Mouse (Mus musculus) Patski (cell line): ENCODE data around the gene Rbms3. TPM values are rescaled to one million over a fixed set of nuclear protein-coding genes. Genes with fewer than 3 reads are reported as not detected.

Experiments
- ATAC-seq: fragments of 100-300 bp; one replicate; pipeline ENCODE4 v1.8.0; 2021
- CTCF ChIA-PET: fragments of 350-600 bp; sonication (Branson Sonifier 250); formaldehyde crosslinking; loops from one replicate; lab custom pipeline; 2022; ENCODE audit warnings: inconsistent platforms; lab: Charles Lee
- POLR2A ChIA-PET: fragments of 350-600 bp; sonication (Branson Sonifier 250); formaldehyde crosslinking; loops from one replicate; lab custom pipeline; 2022; ENCODE audit warnings: antibody characterized with exemption, inconsistent platforms; lab: Charles Lee
- DNase-seq: peaks from one replicate; pipeline ENCODE4 v3.0.0-alpha.2; 2011; ENCODE audit warnings: low read depth, low spot score
- H3K27me3 ChIP-seq: fragments of 371-371 bp; one replicate; pipeline ENCODE4 v1.5.1; 2021
- CTCF ChIP-seq: fragments of 100-300 bp; IDR thresholded peaks from one replicate; pipeline ENCODE4 v1.5.1; 2021
- in situ Hi-C: fragments of 300-500 bp; cut with MboI; formaldehyde crosslinking; loops from 3 replicates; pipeline ENCODE4 v1.11.1; 2018; ENCODE audit warnings: low pct_unique_long_range_greater_than_20kb, mixed read lengths
- polyA plus RNA-seq: library from polyadenylated mRNA; unstranded; gene quantifications from one replicate; pipeline ENCODE4 v1.2.3, GENCODE M21; 2021

Gene Rbms3
- polyA plus RNA-seq, 1 experiment from 2014 or later = 8.1 TPM

DNA sequence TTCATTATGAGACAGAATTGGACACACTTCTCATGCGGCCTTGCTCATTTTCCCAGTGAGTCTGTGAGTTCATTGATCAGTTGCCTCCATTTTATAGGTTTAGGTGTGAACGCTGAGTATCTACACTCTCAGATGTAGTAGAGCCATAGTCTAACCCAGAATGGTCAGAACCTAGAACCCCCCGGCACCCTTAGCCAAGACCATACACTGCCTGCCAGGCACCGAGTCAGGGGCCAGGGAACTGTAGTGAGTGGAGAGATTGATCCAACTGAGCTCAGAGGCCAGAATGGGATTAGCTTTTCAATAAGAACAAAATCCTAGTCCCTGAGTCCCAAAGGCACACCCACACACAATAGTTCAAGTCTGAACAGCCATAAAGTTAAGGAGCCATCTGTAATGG is 475.1 kb downstream of the Rbms3 start:
- CTCF ChIA-PET = no interaction called here
- no peaks in the 10 kb centered on the region for H3K27me3 ChIP-seq
- no peak for ATAC-seq
- in situ Hi-C loops = loop anchor here (25.0 kb wide), 1 partner anchor 1358 kb away; the partner anchor contains the start of gene Golga4
- no peak for DNase-seq
- POLR2A ChIA-PET = interaction anchor here (0.6 kb wide), 1 partner anchor 222 kb away, joined by 3 read pairs; no protein-coding TSS in a partner anchor
- TF ChIP-seq CTCF = no peak

DNA sequence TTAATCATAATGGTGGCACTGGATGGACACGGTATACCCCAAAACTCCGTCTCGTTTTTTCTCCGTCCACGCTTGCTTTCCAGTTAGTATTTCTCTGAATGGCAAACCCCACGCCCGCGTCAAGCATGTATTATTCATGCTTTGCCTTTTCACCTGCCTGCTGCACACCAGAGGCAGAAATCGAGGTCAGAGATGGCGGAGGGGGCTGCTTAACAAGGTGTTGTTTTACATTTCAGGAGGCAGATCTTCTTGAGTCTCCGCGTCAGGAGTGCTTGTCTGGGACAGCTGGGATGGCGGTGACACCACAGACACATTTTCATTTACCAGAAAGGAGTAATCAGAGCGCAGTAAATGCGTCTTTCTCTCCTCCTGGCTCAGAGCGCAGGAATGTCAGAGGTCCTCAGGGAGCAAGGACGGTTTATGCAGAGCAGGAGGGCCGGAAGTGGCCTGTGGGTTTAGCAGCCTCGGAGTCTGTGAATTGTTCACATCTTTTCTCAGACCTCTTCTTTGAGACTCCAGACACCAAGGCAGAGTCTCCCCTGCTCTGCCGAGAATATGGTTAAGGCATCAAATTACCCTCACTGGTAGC is 475.9 kb downstream of the Rbms3 start:
- ChIA-PET CTCF (no interaction called here), POLR2A (no interaction called here)
- in situ Hi-C loops = loop anchor here (25.0 kb wide), 1 partner anchor 1359 kb away; the partner anchor contains the start of gene Golga4
- DNase-seq (peak; percentile 15), ATAC-seq (peak; percentile 75)
- no peak for TF ChIP-seq CTCF
- H3K27me3 ChIP-seq = no peaks in the 10 kb centered on the region

DNA sequence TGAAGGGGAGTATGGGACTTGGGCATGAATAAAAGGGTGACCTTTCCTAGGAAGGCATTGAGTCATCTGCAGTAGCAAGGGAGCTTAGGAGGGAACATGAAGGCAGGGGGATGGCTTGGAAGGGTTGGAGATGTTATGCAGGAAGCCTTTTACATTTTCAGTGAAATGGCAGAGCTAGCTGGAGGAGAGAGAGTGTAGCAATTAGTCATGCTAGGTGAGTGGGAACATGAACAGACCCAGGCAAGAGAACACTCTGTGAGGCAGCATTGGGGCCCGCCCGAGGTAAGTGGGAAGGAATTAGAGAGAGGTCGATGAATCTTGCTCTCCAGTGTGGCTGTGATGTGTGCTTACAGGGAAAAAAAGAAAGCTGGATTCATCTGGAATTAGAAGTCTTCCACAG is 477.8 kb downstream of the Rbms3 start:
- in situ Hi-C loops = loop anchor here (25.0 kb wide), 1 partner anchor 1360 kb away; the partner anchor contains the start of gene Golga4
- no peaks in the 10 kb centered on the region for H3K27me3 ChIP-seq
- ChIA-PET CTCF (interaction anchor here (1.6 kb wide), 1 partner anchor 15 kb away, joined by 3 read pairs; no protein-coding TSS in a partner anchor), POLR2A (no interaction called here)
- DNase-seq = no peak
- no peak for ATAC-seq
- TF ChIP-seq CTCF = no peak

DNA sequence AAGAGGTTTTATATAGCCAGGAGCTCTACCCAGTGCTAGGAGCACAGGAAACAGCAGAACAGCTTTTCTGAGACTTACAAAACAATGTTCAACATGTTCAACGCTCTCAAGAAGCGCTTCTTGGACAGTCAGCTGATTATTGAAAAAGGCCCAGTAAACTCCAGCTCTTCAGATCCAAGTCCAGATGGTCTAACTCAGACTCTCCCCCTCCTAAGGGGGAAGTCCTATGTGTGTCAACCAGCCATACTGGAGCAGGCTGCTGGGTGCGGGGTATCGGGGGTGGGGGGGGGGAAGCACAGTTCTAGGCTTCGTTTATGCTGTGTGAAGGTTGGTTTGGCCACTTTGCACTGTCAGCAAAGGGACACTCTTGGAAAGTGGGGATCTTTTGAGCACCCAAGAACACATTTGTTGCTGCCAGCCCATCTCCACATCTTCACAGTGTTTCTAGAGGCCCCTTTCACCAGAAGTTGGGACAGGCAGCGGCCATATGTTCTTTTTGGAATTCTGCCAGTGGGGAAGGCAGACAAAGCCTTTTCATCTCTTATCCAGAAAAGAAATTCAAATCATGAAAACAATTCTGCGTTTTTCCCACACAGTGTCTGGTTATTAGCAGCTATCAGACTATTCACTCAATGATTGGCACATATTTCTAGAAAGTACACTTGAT is 485.5 kb downstream of the Rbms3 start:
- no peak for TF ChIP-seq CTCF
- no peaks in the 10 kb centered on the region for H3K27me3 ChIP-seq
- in situ Hi-C loops = no loop called here
- POLR2A ChIA-PET = no interaction called here
- DNase-seq (no peak), ATAC-seq (no peak)
- CTCF ChIA-PET = no interaction called here

- CTCF ChIA-PET = no interaction called here
- in situ Hi-C loops = no loop called here
- TF ChIP-seq CTCF = no peak
- DNase-seq (no peak), ATAC-seq (no peak)
- POLR2A ChIA-PET = no interaction called here
- H3K27me3 ChIP-seq = no peaks in the 10 kb centered on the region
Observed at GRCm38 (mm10) chr9:117139971-117140370, 489.7 kb downstream of the Rbms3 start.

- ATAC-seq (no peak), DNase-seq (no peak)
- POLR2A ChIA-PET = no interaction called here
Observed at GRCm38 (mm10) chr9:117136410-117136809, 493.3 kb downstream of the Rbms3 start.

DNA sequence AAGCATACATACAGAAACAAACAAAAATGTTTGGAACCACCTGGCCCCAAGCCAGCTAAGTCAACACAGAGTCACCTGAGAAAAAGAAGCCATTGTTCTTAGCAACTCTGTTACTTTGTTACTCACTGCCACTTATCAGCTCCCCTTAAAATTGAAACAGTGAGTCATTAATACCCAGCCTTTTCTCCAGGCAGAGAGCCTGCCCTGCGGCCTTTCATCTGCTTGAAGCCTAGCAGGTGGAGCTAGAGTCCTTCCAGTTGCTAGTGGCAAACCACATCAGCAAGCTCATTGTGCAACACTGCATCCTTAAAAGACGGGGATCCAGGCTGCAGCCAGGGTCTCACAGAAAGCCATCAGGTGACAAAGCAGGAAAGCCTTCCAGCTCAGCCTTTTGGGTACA is 495.7 kb downstream of the Rbms3 start:
- POLR2A ChIA-PET = interaction anchor here (0.6 kb wide), 1 partner anchor 784 kb away, joined by 4 read pairs; no protein-coding TSS in a partner anchor
- in situ Hi-C loops = no loop called here
- no peak for DNase-seq
- no peak for ATAC-seq
- CTCF ChIA-PET = interaction anchor here (1.5 kb wide), 1 partner anchor 16 kb away, joined by 4 read pairs; no protein-coding TSS in a partner anchor
- no peaks in the 10 kb centered on the region for H3K27me3 ChIP-seq
- no peak for TF ChIP-seq CTCF

More at GRCm38 (mm10) chr9:117136410-117136809, 493.3 kb downstream of the Rbms3 start:
- CTCF ChIA-PET = interaction anchor here (0.7 to 1.8 kb wide), 2 partner anchors 15 kb away, joined by 3 to 5 read pairs; no protein-coding TSS in a partner anchor
- no peaks in the 10 kb centered on the region for H3K27me3 ChIP-seq
- in situ Hi-C loops = no loop called here
- no peak for TF ChIP-seq CTCF

DNA sequence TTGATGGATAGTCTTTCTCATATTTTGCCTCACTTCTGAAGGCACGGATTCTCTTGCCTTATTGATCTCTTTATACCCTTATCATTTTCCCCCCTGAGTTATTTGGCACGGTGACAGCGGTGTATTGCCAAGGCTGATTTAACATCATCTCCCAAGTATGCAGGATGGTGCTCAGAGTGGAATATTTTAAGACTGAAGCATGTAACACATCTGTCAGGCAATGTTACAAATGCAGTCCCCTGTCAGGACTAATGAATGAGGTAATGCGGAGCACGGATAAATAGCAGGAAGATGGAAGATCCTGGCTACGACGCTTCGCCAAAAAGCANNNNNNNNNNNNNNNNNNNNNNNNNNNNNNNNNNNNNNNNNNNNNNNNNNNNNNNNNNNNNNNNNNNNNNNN is 502.9 kb downstream of the Rbms3 start:
- H3K27me3 ChIP-seq = no peaks in the 10 kb centered on the region
- no peak for TF ChIP-seq CTCF
- ChIA-PET CTCF (no interaction called here), POLR2A (no interaction called here)
- DNase-seq (no peak), ATAC-seq (no peak)
- in situ Hi-C loops = no loop called here

GRCm38 (mm10) chr9:117125844-117126243 is 503.9 kb downstream of the Rbms3 start:
- DNase-seq (no peak), ATAC-seq (no peak)
- ChIA-PET POLR2A (no interaction called here), CTCF (interaction anchor here (1.1 to 1.2 kb wide), 2 partner anchors 12 to 15 kb away, joined by 3 read pairs; no protein-coding TSS in a partner anchor)
- in situ Hi-C loops = no loop called here
- no peak for TF ChIP-seq CTCF
- no peaks in the 10 kb centered on the region for H3K27me3 ChIP-seq

DNA sequence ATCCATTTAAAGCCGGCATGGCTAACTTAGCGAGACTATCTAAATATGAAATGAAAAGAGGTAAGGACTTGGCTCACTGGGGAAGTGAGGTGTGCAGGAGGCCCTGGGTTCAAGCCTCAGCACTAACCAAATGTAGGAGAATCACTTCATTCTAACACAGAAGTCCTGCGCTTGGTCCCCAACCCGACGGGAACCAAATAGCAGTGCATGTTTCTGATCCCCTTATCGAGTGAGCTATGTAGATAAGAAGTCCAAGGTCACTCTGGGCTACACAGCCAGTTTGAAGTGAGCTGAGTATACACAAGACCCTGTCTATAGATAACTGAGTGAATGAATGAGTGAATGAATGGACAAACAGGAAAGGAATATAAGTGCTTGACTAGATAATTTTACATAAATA is 508.1 kb downstream of the Rbms3 start:
- ATAC-seq = no peak
- in situ Hi-C loops = no loop called here
- no peaks in the 10 kb centered on the region for H3K27me3 ChIP-seq
- ChIA-PET CTCF (interaction anchor here (1.6 kb wide), 1 partner anchor 15 kb away, joined by 5 read pairs; no protein-coding TSS in a partner anchor), POLR2A (interaction anchor here (0.6 kb wide), 1 partner anchor 9 kb away, joined by 5 read pairs; no protein-coding TSS in a partner anchor)
- no peak for DNase-seq
- no peak for TF ChIP-seq CTCF
